Mouse (Mus musculus): ENCODE data around the gene Olfr98. TPM values are rescaled to one million over a fixed set of nuclear protein-coding genes. Genes with fewer than 3 reads are reported as not detected.

The Olfr98 gene
- polyA plus RNA-seq (2016; fragmentation: Nextera tagmentation; extraction: Ambion mirVana): not detected in 2 replicates

- H3K27ac ChIP-seq: no peak within 1 kb of the TSS
- no peak within 1 kb of the TSS for H3K9ac ChIP-seq
- H3K4me3 ChIP-seq: no peak within 1 kb of the TSS
- H3K9me3 ChIP-seq: no peaks in the 10 kb centered on the region
- no peaks in the 10 kb centered on the region for H3K4me1 ChIP-seq
- H3K36me3 ChIP-seq: no peaks in the 10 kb centered on the region
- no peak for ATAC-seq (ENCODE audit: insufficient number of reproducible peaks, insufficient read depth, low FRiP score, low TSS enrichment)
- H3K27me3 ChIP-seq: no peaks in the 10 kb centered on the region
- no peak within 1 kb of the TSS for H3K4me2 ChIP-seq (replicated peaks)
- 67% methylated on average over 1 of the region's 1 CpGs for WGBS
Measured at GRCm38 (mm10) chr17:37263626-37264025, at the start of gene Olfr98. Olfr98 (minus strand) TSS chr17:37263749.

- no peak overlapping the region for H3K4me3 ChIP-seq
- H3K36me3 ChIP-seq: no peaks in the 10 kb centered on the region
- H3K4me1 ChIP-seq: no peaks in the 10 kb centered on the region
- 53% methylated on average over 2 of the region's 2 CpGs for WGBS
- no peak for ATAC-seq (ENCODE audit: insufficient number of reproducible peaks, insufficient read depth, low FRiP score, low TSS enrichment)
- no peak overlapping the region for H3K27ac ChIP-seq
- H3K4me2 ChIP-seq (replicated peaks): no peak overlapping the region
- H3K9me3 ChIP-seq: no peaks in the 10 kb centered on the region
- H3K27me3 ChIP-seq: no peaks in the 10 kb centered on the region
- no peak overlapping the region for H3K9ac ChIP-seq
Measured at GRCm38 (mm10) chr17:37310146-37310699, 46.7 kb upstream of the Olfr98 start.

- H3K9ac ChIP-seq: no peak overlapping the region
- 37% methylated on average over 4 of the region's 4 CpGs for WGBS
- no peak overlapping the region for H3K4me2 ChIP-seq (replicated peaks)
- no peaks in the 10 kb centered on the region for H3K4me1 ChIP-seq
- H3K9me3 ChIP-seq: no peaks in the 10 kb centered on the region
- no peaks in the 10 kb centered on the region for H3K36me3 ChIP-seq
- H3K4me3 ChIP-seq: no peak overlapping the region
- no peaks in the 10 kb centered on the region for H3K27me3 ChIP-seq
- H3K27ac ChIP-seq: no peak overlapping the region
- ATAC-seq (ENCODE audit: insufficient number of reproducible peaks, insufficient read depth, low FRiP score, low TSS enrichment): no peak
Measured at GRCm38 (mm10) chr17:37308483-37308882, 44.9 kb upstream of the Olfr98 start.

GRCm38 (mm10) chr17:37304213-37304612 lies 40.7 kb upstream of the Olfr98 start, which contains the start of gene Olfr101:
Olfr101 (minus strand) TSS chr17:37304313.
- no peak for ATAC-seq (ENCODE audit: insufficient number of reproducible peaks, insufficient read depth, low FRiP score, low TSS enrichment)
- no peaks in the 10 kb centered on the region for H3K36me3 ChIP-seq
- no peak within 1 kb of the TSS for H3K27ac ChIP-seq
- no peak within 1 kb of the TSS for H3K9ac ChIP-seq
- H3K4me3 ChIP-seq: no peak within 1 kb of the TSS
- no peaks in the 10 kb centered on the region for H3K27me3 ChIP-seq
- no peaks in the 10 kb centered on the region for H3K4me1 ChIP-seq
- H3K4me2 ChIP-seq (replicated peaks): no peak within 1 kb of the TSS
- 81% methylated on average over 4 of the region's 4 CpGs for WGBS
- no peaks in the 10 kb centered on the region for H3K9me3 ChIP-seq

- H3K4me2 ChIP-seq (replicated peaks): no peak within 1 kb of the TSS
- H3K9ac ChIP-seq: no peak within 1 kb of the TSS
- H3K36me3 ChIP-seq: no peaks in the 10 kb centered on the region
- no peak within 1 kb of the TSS for H3K4me3 ChIP-seq
- no peak within 1 kb of the TSS for H3K27ac ChIP-seq
- 63% methylated on average over 1 of the region's 1 CpGs for WGBS
- H3K27me3 ChIP-seq: no peaks in the 10 kb centered on the region
- no peaks in the 10 kb centered on the region for H3K9me3 ChIP-seq
- H3K4me1 ChIP-seq: no peaks in the 10 kb centered on the region
- ATAC-seq (ENCODE audit: insufficient number of reproducible peaks, insufficient read depth, low FRiP score, low TSS enrichment): no peak
Measured at GRCm38 (mm10) chr17:37283360-37283759, 19.8 kb upstream of the Olfr98 start, which contains the start of gene Olfr99. Olfr99 (minus strand) TSS chr17:37283460.

GRCm38 (mm10) chr17:37280331-37280730 lies 16.8 kb upstream of the Olfr98 start:
- WGBS: 75% methylated on average over 1 of the region's 1 CpGs
- Histone ChIP-seq H3K27me3 (no peaks in the 10 kb centered on the region), H3K9me3 (no peaks in the 10 kb centered on the region), H3K27ac (no peak overlapping the region), H3K4me3 (no peak overlapping the region), H3K36me3 (no peaks in the 10 kb centered on the region), H3K4me2 (replicated peaks) (no peak overlapping the region), H3K4me1 (no peaks in the 10 kb centered on the region), H3K9ac (no peak overlapping the region)
- ATAC-seq (ENCODE audit: insufficient number of reproducible peaks, insufficient read depth, low FRiP score, low TSS enrichment): no peak

GRCm38 (mm10) chr17:37276573-37276972 lies 13.0 kb upstream of the Olfr98 start:
- H3K4me3 ChIP-seq: no peak overlapping the region
- H3K27ac ChIP-seq: no peak overlapping the region
- no peaks in the 10 kb centered on the region for H3K9me3 ChIP-seq
- H3K4me2 ChIP-seq (replicated peaks): no peak overlapping the region
- H3K36me3 ChIP-seq: no peaks in the 10 kb centered on the region
- no peak overlapping the region for H3K9ac ChIP-seq
- no peaks in the 10 kb centered on the region for H3K4me1 ChIP-seq
- H3K27me3 ChIP-seq: no peaks in the 10 kb centered on the region
- no peak for ATAC-seq (ENCODE audit: insufficient number of reproducible peaks, insufficient read depth, low FRiP score, low TSS enrichment)

- ATAC-seq (ENCODE audit: insufficient number of reproducible peaks, insufficient read depth, low FRiP score, low TSS enrichment): no peak
- no peak overlapping the region for H3K27ac ChIP-seq
- H3K4me2 ChIP-seq (replicated peaks): no peak overlapping the region
- H3K9me3 ChIP-seq: no peaks in the 10 kb centered on the region
- no peak overlapping the region for H3K9ac ChIP-seq
- no peaks in the 10 kb centered on the region for H3K27me3 ChIP-seq
- no peak overlapping the region for H3K4me3 ChIP-seq
- no peaks in the 10 kb centered on the region for H3K36me3 ChIP-seq
- no peaks in the 10 kb centered on the region for H3K4me1 ChIP-seq
- 81% methylated on average over 2 of the region's 2 CpGs for WGBS
Measured at GRCm38 (mm10) chr17:37275626-37276248, 12.2 kb upstream of the Olfr98 start.

GRCm38 (mm10) chr17:37270702-37271092 lies 7.1 kb upstream of the Olfr98 start:
- H3K27me3 ChIP-seq: no peaks in the 10 kb centered on the region
- 66% methylated on average over 8 of the region's 8 CpGs for WGBS
- H3K9ac ChIP-seq: no peak overlapping the region
- H3K4me3 ChIP-seq: peak overlapping the region; percentile 35
- H3K9me3 ChIP-seq: no peaks in the 10 kb centered on the region
- H3K36me3 ChIP-seq: no peaks in the 10 kb centered on the region
- H3K27ac ChIP-seq: no peak overlapping the region
- H3K4me2 ChIP-seq (replicated peaks): peak overlapping the region; percentile 70
- 0 out of 2 replicates have a peak, but pooled peaks have one; percentile 10 for ATAC-seq (ENCODE audit: insufficient number of reproducible peaks, insufficient read depth, low FRiP score, low TSS enrichment)
- no peaks in the 10 kb centered on the region for H3K4me1 ChIP-seq

GRCm38 (mm10) chr17:37270058-37270701 lies 6.6 kb upstream of the Olfr98 start, which contains the start of gene H2-M3:
H2-M3 (plus strand) TSS chr17:37270220.
- no peaks in the 10 kb centered on the region for H3K9me3 ChIP-seq
- peak; percentile 90 for ATAC-seq (ENCODE audit: insufficient number of reproducible peaks, insufficient read depth, low FRiP score, low TSS enrichment)
- no peaks in the 10 kb centered on the region for H3K27me3 ChIP-seq
- H3K9ac ChIP-seq: no peak within 1 kb of the TSS
- H3K36me3 ChIP-seq: no peaks in the 10 kb centered on the region
- 4% methylated on average over 26 of the region's 26 CpGs for WGBS
- H3K4me2 ChIP-seq (replicated peaks): peak within 1 kb of the TSS; percentile 70
- H3K4me3 ChIP-seq: peak within 1 kb of the TSS; percentile 35
- H3K4me1 ChIP-seq: no peaks in the 10 kb centered on the region
- no peak within 1 kb of the TSS for H3K27ac ChIP-seq

- WGBS: 13% methylated on average over 1 of the region's 1 CpGs
- Histone ChIP-seq H3K9ac (no peak overlapping the region), H3K4me3 (no peak overlapping the region), H3K27me3 (no peaks in the 10 kb centered on the region), H3K36me3 (no peaks in the 10 kb centered on the region), H3K9me3 (no peaks in the 10 kb centered on the region), H3K27ac (no peak overlapping the region), H3K4me1 (no peaks in the 10 kb centered on the region), H3K4me2 (replicated peaks) (no peak overlapping the region)
- ATAC-seq (ENCODE audit: insufficient number of reproducible peaks, insufficient read depth, low FRiP score, low TSS enrichment): no peak
Measured at GRCm38 (mm10) chr17:37250544-37250943, 13.0 kb downstream of the Olfr98 start.

- no peaks in the 10 kb centered on the region for H3K4me1 ChIP-seq
- H3K27ac ChIP-seq: no peak overlapping the region
- H3K9ac ChIP-seq: no peak overlapping the region
- H3K36me3 ChIP-seq: no peaks in the 10 kb centered on the region
- H3K4me3 ChIP-seq: no peak overlapping the region
- no peaks in the 10 kb centered on the region for H3K27me3 ChIP-seq
- no peaks in the 10 kb centered on the region for H3K9me3 ChIP-seq
- no peak overlapping the region for H3K4me2 ChIP-seq (replicated peaks)
- no peak for ATAC-seq (ENCODE audit: insufficient number of reproducible peaks, insufficient read depth, low FRiP score, low TSS enrichment)
Measured at GRCm38 (mm10) chr17:37249460-37249859, 14.1 kb downstream of the Olfr98 start.

Data from embryonic facial prominence, embryonic 12.5 days (tissue).